Mouse (Mus musculus) megakaryocyte-erythroid progenitor cell, adult 5-6 weeks (primary cell): Measurements from ENCODE around the gene Cebpb. TPM values are rescaled to one million over a fixed set of nuclear protein-coding genes. Genes with fewer than 3 reads are reported as not detected.

ENCODE experiments used
- ATAC-seq: replicated peaks from 2 replicates; pipeline ENCODE4 v1.8.0; 2016; ENCODE audit warnings: mild to moderate bottlenecking, inconsistent platforms; ENCODE audit not compliant: severe bottlenecking, poor library complexity, low FRiP score, low TSS enrichment
- total RNA-seq, 2 experiments: library from RNA; stranded (forward) in 1 of 2; stranded (reverse) in 1 of 2; fragments of 200-1000, 215-1000 nt in 1 of 2; fragments of >200 nt in 1 of 2; fragmentation: Nextera tagmentation in 1 of 2; gene quantifications; 2 replicates each; pipeline ENCODE4 v1.2.3; 2014 to 2017

Gene Cebpb
- total RNA-seq, 2 experiments from 2014 or later = 0.83 to 2.3 TPM

GRCm38 (mm10) chr2:167661270-167662203 lies 27.2 kb upstream of the Cebpb start, which contains the start of gene Gm20431:
Gm20431 (minus strand) TSS chr2:167661496.
- peak; percentile 81 for ATAC-seq

- no peak for ATAC-seq
These were observed 26.0 kb upstream of the Cebpb start for GRCm38 (mm10) chr2:167662713-167663112.

GRCm38 (mm10) chr2:167665972-167666713 lies 22.6 kb upstream of the Cebpb start:
- ATAC-seq = no peak

- no peak for ATAC-seq
These were observed 20.3 kb upstream of the Cebpb start for GRCm38 (mm10) chr2:167668426-167668825.

GRCm38 (mm10) chr2:167669398-167669797 lies 19.3 kb upstream of the Cebpb start:
- ATAC-seq = no peak

GRCm38 (mm10) chr2:167671101-167671633 lies 17.5 kb upstream of the Cebpb start:
- ATAC-seq = no peak

- ATAC-seq = peak; percentile 86
These were observed 16.5 kb upstream of the Cebpb start for GRCm38 (mm10) chr2:167672212-167672685.

GRCm38 (mm10) chr2:167675120-167675909 lies 13.4 kb upstream of the Cebpb start:
- ATAC-seq = peak; percentile 51; the same call in 1 of the 2 replicates

GRCm38 (mm10) chr2:167678600-167678999 lies 10.1 kb upstream of the Cebpb start:
- no peak for ATAC-seq

- ATAC-seq = peak; percentile 79
These were observed 8.7 kb upstream of the Cebpb start for GRCm38 (mm10) chr2:167679902-167680430.

GRCm38 (mm10) chr2:167680657-167681056 lies 8.1 kb upstream of the Cebpb start:
- 0 out of 2 replicates have a peak, but pooled peaks have one; percentile 39 for ATAC-seq

- ATAC-seq = no peak
These were observed 5.0 kb upstream of the Cebpb start for GRCm38 (mm10) chr2:167683721-167684120.

GRCm38 (mm10) chr2:167685137-167685536 lies 3.6 kb upstream of the Cebpb start:
- ATAC-seq = peak; percentile 46

- no peak for ATAC-seq
These were observed 2.9 kb upstream of the Cebpb start for GRCm38 (mm10) chr2:167685865-167686264.

GRCm38 (mm10) chr2:167686382-167687249 lies 2.1 kb upstream of the Cebpb start:
- ATAC-seq = no peak

GRCm38 (mm10) chr2:167687250-167687586 lies 1.5 kb upstream of the Cebpb start:
- no peak for ATAC-seq

GRCm38 (mm10) chr2:167687651-167688101 lies 1.0 kb upstream of the Cebpb start:
- no peak for ATAC-seq

GRCm38 (mm10) chr2:167688126-167688497 lies 603 bp upstream of the Cebpb start:
- no peak for ATAC-seq
